Mouse (Mus musculus) midbrain, embryonic 11.5 days (tissue): ENCODE results near the gene Uts2b. TPM values are rescaled to one million over a fixed set of nuclear protein-coding genes. Genes with fewer than 3 reads are reported as not detected.

Experiments used
- ATAC-seq: fragments of 200-750 bp; cut with Nextera tagmentation; 2 replicates; pipeline ENCODE4 v1.8.0; 2017; ENCODE audit warnings: moderate TSS enrichment, moderate library complexity; ENCODE audit not compliant: low FRiP score
- DNase-seq: peaks from one replicate; pipeline ENCODE4 v3.0.0; 2015; ENCODE audit warnings: low spot score; ENCODE audit errors: missing footprints
- H3K27ac ChIP-seq: fragments of 300-500 bp; sonication (generic); 2 replicates; pipeline ENCODE4 v1.5.1; 2014; ENCODE audit warnings: low read depth, low read length
- H3K27me3 ChIP-seq: fragments of 300-500 bp; sonication (generic); 2 replicates; pipeline ENCODE4 v1.6.1; 2014; ENCODE audit warnings: mild to moderate bottlenecking, low read length, moderate library complexity, mixed read lengths; ENCODE audit not compliant: control insufficient read depth, insufficient read depth
- H3K36me3 ChIP-seq: fragments of 300-500 bp; sonication (generic); 2 replicates; pipeline ENCODE4 v1.6.1; 2014; ENCODE audit warnings: mild to moderate bottlenecking, low read length, moderate library complexity, mixed read lengths; ENCODE audit not compliant: control insufficient read depth, insufficient read depth
- H3K4me1 ChIP-seq: fragments of 300-500 bp; sonication (generic); 2 replicates; pipeline ENCODE4 v1.6.1; 2014; ENCODE audit warnings: low read length; ENCODE audit not compliant: control insufficient read depth, insufficient read depth
- H3K4me2 ChIP-seq: fragments of 300-500 bp; sonication (generic); 2 replicates; pipeline ENCODE4 v1.6.1; 2014; ENCODE audit warnings: mild to moderate bottlenecking, moderate library complexity
- H3K4me3 ChIP-seq: fragments of 300-500 bp; sonication (generic); 2 replicates; pipeline ENCODE4 v1.5.1; 2014; ENCODE audit warnings: low read depth, low read length
- H3K9ac ChIP-seq: fragments of 300-500 bp; sonication (generic); 2 replicates; pipeline ENCODE4 v1.6.1; 2014; ENCODE audit warnings: low read length
- H3K9me3 ChIP-seq: fragments of 300-500 bp; sonication (generic); 2 replicates; pipeline ENCODE4 v1.6.1; 2016; ENCODE audit warnings: low read length; ENCODE audit not compliant: control insufficient read depth
- WGBS: fragments of 180-500 bp; shearing (Covaris S2); extraction: QIAGEN DNeasy Blood & Tissue Kit; methylation state at CpG from one replicate; pipeline ENCODE4 v1.1.7; 2014; 5-methylcytosine and 5-hydroxymethylcytosine counted together
- polyA plus RNA-seq: library from polyadenylated mRNA; unstranded; fragments of >200 nt; fragmentation: Nextera tagmentation; extraction: Ambion mirVana; gene quantifications from 2 replicates; pipeline ENCODE4 v1.2.1, GENCODE M21; 2014

Gene Uts2b
- polyA plus RNA-seq, 1 experiment from 2014 or later, result not detected

DNA sequence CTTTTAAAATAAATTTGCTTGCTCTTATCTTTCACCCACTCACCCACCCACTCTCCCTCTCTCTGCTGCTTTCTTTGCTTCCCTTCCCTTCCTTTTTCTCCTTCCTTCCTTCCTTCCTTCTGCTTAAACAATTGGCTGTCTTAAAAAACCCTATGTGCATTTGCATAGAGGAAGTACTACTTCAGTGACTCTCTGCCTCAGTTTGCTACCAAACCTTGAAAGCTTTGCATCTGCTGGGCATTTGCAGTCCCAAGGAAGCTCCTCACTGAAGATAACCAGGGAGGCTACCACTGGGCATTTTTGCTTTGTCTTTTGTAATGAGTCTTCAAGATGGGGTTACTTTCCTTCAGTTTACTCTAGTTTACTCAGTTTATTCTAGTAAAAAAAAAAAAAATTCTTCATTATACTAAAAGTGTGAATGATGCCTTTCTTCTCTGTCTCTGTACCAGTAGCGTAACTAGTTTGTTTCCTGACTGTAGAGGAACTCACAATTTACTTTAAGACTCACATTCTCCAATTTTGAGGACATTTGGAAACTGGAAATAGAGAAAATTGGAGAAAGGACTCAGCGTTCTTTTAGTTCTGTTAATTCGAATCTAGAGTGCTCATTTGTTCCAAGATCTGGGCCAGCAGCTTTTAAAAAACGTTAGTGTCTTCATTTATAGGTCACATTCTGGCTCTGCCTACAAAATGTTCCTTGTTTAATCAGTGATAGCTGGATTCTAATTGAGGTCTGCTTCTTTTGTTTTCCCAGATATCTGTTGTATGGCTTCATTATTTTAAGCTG lies 25.4 kb upstream of the Uts2b start:
- Histone ChIP-seq H3K4me3 (no peak overlapping the region), H3K27ac (no peak overlapping the region), H3K36me3 (no peaks in the 10 kb centered on the region), H3K9ac (no peak overlapping the region), H3K27me3 (no peaks in the 10 kb centered on the region), H3K4me2 (no peak overlapping the region), H3K9me3 (no peaks in the 10 kb centered on the region; the same call in 1 of the 2 replicates), H3K4me1 (peaks cover 1% of the 10 kb centered on the region; the same call in 1 of the 2 replicates)
- DNase-seq, result no peak
- 91% methylated on average over 4 of the region's 4 CpGs for WGBS
- no peak for ATAC-seq

DNA sequence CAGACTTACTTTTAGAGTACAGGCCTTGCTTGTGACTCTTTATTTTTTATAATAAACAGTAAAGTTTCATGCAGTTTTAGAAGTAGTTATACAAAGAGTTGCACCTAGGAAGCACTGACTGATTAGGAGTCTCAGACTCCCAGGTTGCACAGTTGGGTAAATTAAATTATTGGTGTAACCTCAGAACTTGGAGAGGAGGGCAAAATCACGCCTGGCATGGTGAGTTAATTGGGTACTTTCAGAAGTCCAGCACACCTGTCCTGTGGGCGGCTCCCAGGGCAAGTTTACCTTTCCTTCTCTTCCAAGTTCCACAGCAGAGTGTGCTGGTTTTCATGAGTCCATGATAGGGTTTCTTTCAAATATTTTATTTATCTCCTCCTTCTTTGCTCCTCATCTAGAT lies 21.8 kb upstream of the Uts2b start:
- Histone ChIP-seq H3K9ac (no peak overlapping the region), H3K4me1 (peaks cover 13% of the 10 kb centered on the region), H3K9me3 (no peaks in the 10 kb centered on the region; the same call in 1 of the 2 replicates), H3K4me3 (no peak overlapping the region), H3K4me2 (no peak overlapping the region), H3K36me3 (no peaks in the 10 kb centered on the region), H3K27ac (no peak overlapping the region), H3K27me3 (no peaks in the 10 kb centered on the region)
- DNase-seq (no peak), ATAC-seq (no peak)
- WGBS, result 84% methylated on average over 2 of the region's 2 CpGs

DNA sequence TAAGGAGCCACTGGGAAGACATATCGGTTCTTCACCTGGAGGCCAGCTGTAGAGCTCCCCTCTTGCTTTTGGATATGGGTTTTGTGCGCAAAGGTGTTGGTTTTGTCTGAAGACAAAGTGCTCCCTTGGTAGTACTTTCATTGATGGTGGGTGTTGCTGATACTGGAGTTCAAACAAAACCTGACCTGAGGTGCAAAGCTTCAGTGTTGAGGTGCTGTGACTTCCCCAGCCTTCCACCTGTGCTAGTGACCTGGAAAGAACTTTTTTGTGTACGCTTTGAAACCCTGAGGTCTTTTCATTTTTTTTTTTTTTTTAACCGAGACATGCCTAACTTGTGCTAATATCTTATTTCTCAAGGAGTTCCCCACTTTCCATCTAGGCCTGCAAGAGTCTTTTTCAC lies 20.3 kb upstream of the Uts2b start:
- DNase-seq (peak; percentile 86), ATAC-seq (no peak)
- Histone ChIP-seq H3K4me2 (peak overlapping the region; percentile 74), H3K4me1 (peaks cover 13% of the 10 kb centered on the region), H3K27me3 (no peaks in the 10 kb centered on the region), H3K27ac (no peak overlapping the region), H3K9ac (peak overlapping the region; percentile 98), H3K9me3 (no peaks in the 10 kb centered on the region), H3K4me3 (peak overlapping the region; percentile 84), H3K36me3 (no peaks in the 10 kb centered on the region)
- WGBS, result 90% methylated on average over 4 of the region's 4 CpGs

DNA sequence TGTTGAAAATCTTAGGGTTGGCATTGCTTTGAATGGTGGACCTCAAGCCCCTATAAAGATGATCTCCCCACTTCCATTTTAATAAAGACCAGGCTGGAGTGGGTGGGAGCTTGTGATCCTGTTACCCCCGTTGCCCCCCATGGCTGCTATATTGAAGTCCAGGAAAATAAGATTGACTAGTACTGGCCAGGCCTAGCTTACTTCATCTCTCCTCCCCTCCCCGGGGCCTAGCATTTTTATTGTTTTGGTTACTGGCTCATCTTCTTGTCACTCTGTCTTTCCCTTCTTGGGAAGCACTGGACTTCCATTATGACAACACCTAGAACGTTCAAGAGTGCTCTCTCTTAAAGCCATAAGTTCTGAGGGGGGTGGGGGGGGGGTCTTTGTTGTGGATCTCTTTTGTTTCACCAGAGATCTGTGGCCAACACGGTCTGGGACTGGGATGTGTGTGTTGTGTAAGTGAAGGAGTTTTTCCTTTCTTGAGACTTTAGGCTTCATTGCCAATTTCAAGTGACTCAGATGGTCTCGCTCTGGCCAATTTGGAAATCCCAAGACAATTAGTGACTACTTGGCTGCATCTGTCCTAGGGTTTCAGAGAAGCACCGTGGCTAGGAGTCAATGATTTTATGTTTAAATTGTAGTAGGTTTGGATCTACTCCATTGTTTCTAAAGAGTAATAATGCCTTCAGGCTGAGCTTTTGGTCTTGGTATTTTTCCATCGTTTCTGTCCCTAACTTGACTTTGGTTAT lies 19.7 kb upstream of the Uts2b start:
- no peaks in the 10 kb centered on the region for H3K36me3 ChIP-seq
- H3K27ac ChIP-seq, result peak overlapping the region; percentile 92
- H3K27me3 ChIP-seq, result no peaks in the 10 kb centered on the region
- 34% methylated on average over 7 of the region's 7 CpGs for WGBS
- peak overlapping the region; percentile 74 for H3K4me2 ChIP-seq
- peaks cover 13% of the 10 kb centered on the region for H3K4me1 ChIP-seq
- H3K9me3 ChIP-seq, result no peaks in the 10 kb centered on the region
- ATAC-seq, result peak; percentile 10; the same call in 1 of the 2 replicates
- H3K4me3 ChIP-seq, result peak overlapping the region; percentile 84
- DNase-seq, result peak; percentile 89
- H3K9ac ChIP-seq, result peak overlapping the region; percentile 98

DNA sequence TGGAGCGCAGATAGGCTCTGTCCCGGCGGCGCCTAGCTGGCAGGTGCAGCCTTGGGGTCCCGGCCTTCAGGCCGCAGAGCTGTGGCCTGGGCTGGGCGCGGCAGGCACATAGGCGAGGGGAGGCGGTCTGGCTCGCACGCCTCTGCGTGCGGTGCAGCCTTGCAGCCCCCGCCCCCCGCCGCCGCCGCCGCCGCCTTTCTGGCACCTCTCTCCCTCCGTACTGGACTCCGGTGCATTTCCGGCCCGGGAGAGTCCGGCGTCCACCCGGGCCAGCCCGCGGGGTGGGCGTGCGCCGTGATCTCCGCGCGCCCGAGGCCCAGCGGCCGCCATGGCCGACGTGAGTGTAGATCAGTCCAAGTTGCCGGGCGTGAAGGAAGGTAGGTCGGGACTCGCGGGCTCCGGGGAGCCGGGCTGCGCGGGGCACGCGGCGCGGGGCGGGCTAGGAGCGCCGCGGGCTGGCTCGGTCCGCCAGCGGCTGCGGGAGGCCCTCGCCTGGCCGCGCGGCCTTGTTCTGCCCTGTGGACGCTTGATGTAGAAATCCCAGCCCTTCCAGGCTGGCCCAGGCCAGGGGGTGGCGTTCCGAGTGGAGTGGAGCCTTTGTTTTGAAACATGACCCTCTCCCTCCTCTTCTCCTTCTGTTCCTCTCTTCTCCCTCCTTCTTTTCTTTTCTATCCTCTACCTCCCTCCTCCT lies 18.9 kb upstream of the Uts2b start, which contains the start of gene Ccdc50:
Gene Ccdc50, plus strand, starts transcription at position 109 of the 691 bp plus-strand sequence.
- Histone ChIP-seq H3K9ac (peak within 1 kb of the TSS; percentile 98), H3K4me2 (peak within 1 kb of the TSS; percentile 74), H3K9me3 (no peaks in the 10 kb centered on the region), H3K27ac (peak within 1 kb of the TSS; percentile 92), H3K4me3 (peak within 1 kb of the TSS; percentile 84), H3K27me3 (no peaks in the 10 kb centered on the region), H3K4me1 (peaks cover 13% of the 10 kb centered on the region), H3K36me3 (no peaks in the 10 kb centered on the region)
- peak; percentile 95 for DNase-seq
- ATAC-seq, result peak; percentile 98
- WGBS, result under 1% methylated on average over 45 of the region's 69 CpGs

DNA sequence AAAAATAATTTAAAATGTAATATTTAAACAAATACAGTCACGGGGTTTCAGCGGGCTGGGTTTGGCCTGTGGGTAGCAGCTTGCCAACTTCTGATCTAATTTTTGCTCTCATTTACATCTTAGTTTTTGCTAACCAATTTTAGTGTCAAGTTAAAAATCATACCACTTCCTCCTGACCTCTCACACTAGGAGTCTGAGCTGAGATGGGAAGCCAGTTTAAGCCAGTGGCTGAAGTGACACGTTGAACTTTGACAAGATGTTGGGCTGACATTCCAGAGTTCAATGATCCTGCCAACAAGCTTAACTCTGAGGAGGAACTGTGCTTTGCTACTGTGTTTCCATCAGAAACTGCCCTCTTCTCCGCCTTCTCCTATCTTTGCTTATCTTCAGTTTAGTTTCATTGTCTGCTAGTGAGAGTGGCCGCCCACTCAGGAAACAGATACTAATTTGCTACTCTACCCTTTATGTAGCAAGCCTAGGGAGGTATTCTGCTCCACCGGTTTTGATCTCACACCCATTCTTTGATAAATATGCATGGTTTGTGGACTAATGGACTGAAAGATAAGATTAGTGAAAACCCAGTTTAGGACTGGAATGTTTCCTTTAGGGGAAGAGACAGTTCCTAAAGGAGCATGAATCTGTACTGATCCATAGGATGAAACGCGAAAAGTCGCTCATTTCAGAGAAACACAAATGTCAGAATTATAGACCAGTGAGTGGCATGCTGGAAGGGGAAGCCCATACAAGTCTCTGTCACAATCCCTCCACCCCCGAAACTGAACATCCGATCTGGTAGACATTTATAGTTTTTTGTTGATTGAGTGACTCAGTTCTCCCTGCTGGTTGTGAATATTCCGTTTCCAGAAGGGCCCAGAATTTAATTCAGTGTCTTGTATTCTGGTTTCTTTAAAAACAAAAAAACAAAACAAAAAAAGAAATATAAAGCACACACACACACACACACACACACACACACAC lies 17.9 kb upstream of the Uts2b start:
- Histone ChIP-seq H3K36me3 (no peaks in the 10 kb centered on the region), H3K9me3 (no peaks in the 10 kb centered on the region), H3K27ac (no peak overlapping the region), H3K4me1 (peaks cover 13% of the 10 kb centered on the region), H3K4me3 (peak overlapping the region; percentile 84), H3K9ac (peak overlapping the region; percentile 98), H3K4me2 (peak overlapping the region; percentile 74), H3K27me3 (no peaks in the 10 kb centered on the region)
- DNase-seq (peak; percentile 88), ATAC-seq (no peak)
- WGBS, result 50% methylated on average over 12 of the region's 12 CpGs

DNA sequence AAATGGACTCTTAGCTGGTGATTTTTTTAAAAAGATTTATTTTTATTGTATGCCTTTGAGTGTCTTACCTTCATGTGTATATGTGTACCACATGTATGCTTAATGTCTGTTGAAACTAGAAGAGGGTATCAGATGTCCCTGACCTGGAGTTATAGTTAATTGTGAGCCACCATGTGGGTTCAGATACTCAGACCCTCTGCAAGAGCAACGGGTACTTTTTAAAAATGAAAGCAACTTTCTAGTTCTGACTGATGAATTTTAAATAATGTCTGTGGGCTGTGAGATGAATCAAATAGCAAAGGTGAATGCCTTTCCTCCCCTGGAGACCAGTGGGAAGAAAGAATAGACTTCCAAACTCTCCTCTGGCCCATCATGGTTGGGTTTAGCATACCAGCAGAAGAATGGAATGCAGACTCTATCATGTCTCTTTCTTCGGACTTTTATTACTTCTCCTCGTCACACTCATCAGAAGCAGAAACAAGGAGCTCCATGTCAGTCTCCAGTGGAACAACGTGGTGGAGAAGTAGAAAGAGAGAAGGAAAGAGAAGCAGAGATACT lies 16.9 kb upstream of the Uts2b start:
- H3K4me3 ChIP-seq, result no peak overlapping the region
- no peak for ATAC-seq
- WGBS, result 87% methylated on average over 4 of the region's 4 CpGs

DNA sequence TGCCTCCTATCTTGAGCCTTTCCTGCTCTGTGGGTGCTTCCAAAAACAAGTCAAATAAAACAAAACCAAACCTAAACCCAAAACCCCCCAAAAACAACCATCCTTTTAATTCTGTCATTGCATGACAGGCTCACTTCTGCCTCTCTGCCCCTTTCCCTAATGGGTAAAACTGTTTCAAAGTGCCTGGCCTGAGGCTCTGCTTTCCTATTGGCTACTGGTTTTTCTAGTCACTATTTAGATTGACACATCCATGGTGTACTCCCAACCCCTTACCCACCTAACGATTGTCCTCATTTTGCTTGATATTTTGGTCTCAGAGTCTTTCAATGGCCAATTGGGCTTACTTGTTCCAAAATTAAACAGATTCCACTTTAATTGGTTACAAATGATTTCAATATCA lies 15.6 kb upstream of the Uts2b start:
- Histone ChIP-seq H3K36me3 (no peaks in the 10 kb centered on the region), H3K4me1 (peaks cover 13% of the 10 kb centered on the region), H3K4me3 (no peak overlapping the region), H3K9me3 (no peaks in the 10 kb centered on the region), H3K27me3 (no peaks in the 10 kb centered on the region), H3K9ac (no peak overlapping the region), H3K4me2 (no peak overlapping the region), H3K27ac (no peak overlapping the region)
- WGBS, result 85% methylated on average over 1 of the region's 1 CpGs
- ATAC-seq, result no peak
- no peak for DNase-seq

More for the DNA sequence above, 16.9 kb upstream of the Uts2b start:
- DNase-seq, result no peak
- Histone ChIP-seq H3K9me3 (no peaks in the 10 kb centered on the region), H3K36me3 (no peaks in the 10 kb centered on the region), H3K4me1 (peaks cover 13% of the 10 kb centered on the region), H3K27me3 (no peaks in the 10 kb centered on the region), H3K9ac (no peak overlapping the region), H3K27ac (no peak overlapping the region), H3K4me2 (no peak overlapping the region)
